In the genomic region with DNA sequence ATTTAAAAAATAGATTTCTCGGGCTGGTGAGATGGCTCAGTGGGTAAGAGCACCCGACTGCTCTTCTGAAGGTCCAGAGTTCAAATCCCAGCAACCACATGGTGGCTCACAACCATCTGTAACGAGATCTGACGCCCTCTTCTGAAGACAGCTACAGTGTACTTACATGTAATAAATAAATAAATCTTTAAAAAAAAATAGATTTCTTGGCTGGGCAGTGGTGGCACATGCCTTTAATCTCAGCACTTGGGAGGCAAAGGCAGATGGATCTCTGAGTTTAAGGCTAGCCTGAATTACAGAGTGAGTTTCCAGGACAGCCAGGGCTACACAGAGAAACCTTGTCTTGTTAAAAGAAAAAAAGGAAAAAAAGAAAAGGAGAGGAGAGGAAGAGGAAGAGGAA, we compare ENCODE assay signal across 2 mouse cellular contexts. TPM values are rescaled to one million over a fixed set of nuclear protein-coding genes. Genes with fewer than 3 reads are reported as not detected.
"Had no signal": no experiment of that assay in that cellular context is flagged by ENCODE, and none has a peak within 500 bp of the region (broad histone marks: within the 10 kb centered on the region; RNA-seq: fewer than 3 reads in every experiment).

No protein-coding gene starts in this region.

RNA-seq across cellular contexts. Expression of gene Gpr156, which starts 46.4 kb away (rescaled TPM):
- total RNA-seq: liver, adult 2 months; megakaryocyte-erythroid progenitor cell, adult 5-6 weeks had no signal
- polyA plus RNA-seq: liver, adult 2 months had no signal
